Mouse (Mus musculus) CD4-positive helper T cell, adult 2 months (primary cell): ENCODE measurements around the gene Cby3.

Source experiments
- DNase-seq: peaks from one replicate; pipeline ENCODE4 v3.0.0-alpha.2; 2012; ENCODE audit warnings: low read depth, missing footprints, low spot score

Cby3 gene

GRCm38 (mm10) chr11:50388217-50388929 is 34.1 kb downstream of the Cby3 start:
- DNase-seq, result no peak

GRCm38 (mm10) chr11:50389011-50389410 is 34.7 kb downstream of the Cby3 start:
- DNase-seq, result no peak

GRCm38 (mm10) chr11:50389616-50390015 is 35.4 kb downstream of the Cby3 start:
- DNase-seq, result no peak

- no peak for DNase-seq
These were observed 37.2 kb downstream of the Cby3 start for GRCm38 (mm10) chr11:50391272-50391960.

- no peak for DNase-seq
These were observed 39.0 kb downstream of the Cby3 start for GRCm38 (mm10) chr11:50393306-50393705.

GRCm38 (mm10) chr11:50394731-50395130 is 40.5 kb downstream of the Cby3 start:
- no peak for DNase-seq

- DNase-seq, result no peak
These were observed 42.6 kb downstream of the Cby3 start for GRCm38 (mm10) chr11:50396766-50397307.

GRCm38 (mm10) chr11:50397316-50397715 is 43.1 kb downstream of the Cby3 start:
- DNase-seq, result no peak

GRCm38 (mm10) chr11:50398803-50399202 is 44.5 kb downstream of the Cby3 start:
- DNase-seq, result no peak

GRCm38 (mm10) chr11:50402481-50402880 is 48.2 kb downstream of the Cby3 start:
- DNase-seq, result no peak

GRCm38 (mm10) chr11:50403367-50404014 is 49.2 kb downstream of the Cby3 start:
- no peak for DNase-seq

- DNase-seq, result no peak
These were observed 53.0 kb downstream of the Cby3 start for GRCm38 (mm10) chr11:50407235-50407634.
